Mouse (Mus musculus) stomach, postnatal 0 days (tissue): ENCODE results near the gene Golph3.

Source experiments
- CTCF ChIP-seq: IDR thresholded peaks from 2 replicates; pipeline ENCODE4 v1.5.1; 2016; ENCODE audit warnings: antibody characterized with exemption, low read depth, mild to moderate bottlenecking, moderate library complexity
- EP300 ChIP-seq: optimal IDR thresholded peaks from 2 replicates; pipeline ENCODE3; 2016; ENCODE audit warnings: antibody characterized with exemption

DNA sequence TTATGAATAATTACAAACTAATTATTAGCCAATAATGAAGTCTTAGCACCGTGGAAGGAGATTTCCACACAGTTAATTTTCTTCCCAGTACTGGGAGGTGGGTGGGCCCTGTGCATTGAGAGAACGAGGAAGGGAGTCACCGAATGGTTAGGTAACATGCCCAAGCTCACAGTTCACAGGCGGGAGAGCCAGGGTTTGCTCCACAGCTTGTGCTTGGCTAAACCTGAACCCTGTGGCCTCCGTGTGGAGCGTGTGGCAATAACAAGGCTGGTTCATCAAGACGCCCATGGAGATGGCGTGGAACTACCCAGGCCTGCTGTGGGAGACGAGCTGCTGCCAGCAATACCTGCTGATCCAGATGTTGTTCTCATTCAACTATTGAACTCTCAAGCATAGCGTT lies 56.5 kb downstream of the Golph3 start:
- TF ChIP-seq CTCF (no peak), EP300 (peak; percentile 86)
